Comparison of ENCODE assay signal across 15 mouse cellular contexts in the genomic region with DNA sequence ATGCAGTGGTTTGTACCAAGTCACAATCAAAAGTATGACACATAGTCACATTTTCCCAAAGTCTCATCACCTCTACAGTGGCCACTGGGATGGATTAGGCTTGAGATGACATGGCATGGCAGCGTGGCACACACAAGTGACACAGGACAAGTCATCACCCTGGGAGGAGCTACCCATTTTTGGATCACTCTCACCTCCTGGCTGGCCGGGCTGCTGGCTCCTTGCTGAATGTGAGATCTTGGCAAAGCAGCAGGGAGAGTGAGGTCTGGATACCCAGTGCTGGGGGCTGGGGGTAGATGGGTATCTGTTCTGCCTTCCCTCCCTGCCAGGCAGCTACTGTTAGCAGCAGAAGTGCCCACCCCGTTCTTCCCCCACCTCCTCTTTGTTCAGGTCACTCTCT.
"Had no signal": no experiment of that assay in that cellular context is flagged by ENCODE, and none has a peak within 500 bp of the region (broad histone marks: within the 10 kb centered on the region; RNA-seq: fewer than 3 reads in every experiment).

No protein-coding gene starts in this region.

- H3K4me2 ChIP-seq: liver, embryonic 13.5 days; lung, embryonic 15.5 days; neural tube, embryonic 15.5 days had no signal

- H3K4me3 ChIP-seq: limb, embryonic 10.5 days; liver, embryonic 13.5 days; lung, embryonic 15.5 days; megakaryocyte, embryonic 14.5 days; myocyte; neural tube, embryonic 15.5 days had no signal

- H3K9me3 ChIP-seq: limb, embryonic 10.5 days; liver, embryonic 13.5 days; lung, embryonic 15.5 days; megakaryocyte, embryonic 14.5 days; neural tube, embryonic 15.5 days had no signal

- ATAC-seq: liver, postnatal 0 days had no signal

- H3K9ac ChIP-seq: liver, embryonic 13.5 days; liver, postnatal 0 days; lung, embryonic 15.5 days; neural tube, embryonic 15.5 days had no signal

- H3K27ac ChIP-seq: limb, embryonic 10.5 days; liver, embryonic 13.5 days; lung, embryonic 15.5 days; macrophage; neural tube, embryonic 15.5 days had no signal

- H3K36me3 ChIP-seq: limb, embryonic 10.5 days; liver, embryonic 13.5 days; lung, embryonic 15.5 days; neural tube, embryonic 15.5 days had no signal

- H3K4me1 ChIP-seq: megakaryocyte, embryonic 14.5 days had no signal

- H3K27me3 ChIP-seq: liver, embryonic 13.5 days; lung, embryonic 15.5 days; neural tube, embryonic 15.5 days had no signal

- DNase-seq: kidney, postnatal 25 days; layer of hippocampus, adult 9-11 months; liver, embryonic 13.5 days; liver, postnatal 0 days; lung, postnatal 14 days; midbrain, embryonic 14.5 days; right cerebral cortex, adult 18-20 months; right cerebral cortex, postnatal 25 days; thymus, postnatal 36 days had no signal
